Comparison of ENCODE assay signal across 11 mouse cellular contexts in the genomic region with DNA sequence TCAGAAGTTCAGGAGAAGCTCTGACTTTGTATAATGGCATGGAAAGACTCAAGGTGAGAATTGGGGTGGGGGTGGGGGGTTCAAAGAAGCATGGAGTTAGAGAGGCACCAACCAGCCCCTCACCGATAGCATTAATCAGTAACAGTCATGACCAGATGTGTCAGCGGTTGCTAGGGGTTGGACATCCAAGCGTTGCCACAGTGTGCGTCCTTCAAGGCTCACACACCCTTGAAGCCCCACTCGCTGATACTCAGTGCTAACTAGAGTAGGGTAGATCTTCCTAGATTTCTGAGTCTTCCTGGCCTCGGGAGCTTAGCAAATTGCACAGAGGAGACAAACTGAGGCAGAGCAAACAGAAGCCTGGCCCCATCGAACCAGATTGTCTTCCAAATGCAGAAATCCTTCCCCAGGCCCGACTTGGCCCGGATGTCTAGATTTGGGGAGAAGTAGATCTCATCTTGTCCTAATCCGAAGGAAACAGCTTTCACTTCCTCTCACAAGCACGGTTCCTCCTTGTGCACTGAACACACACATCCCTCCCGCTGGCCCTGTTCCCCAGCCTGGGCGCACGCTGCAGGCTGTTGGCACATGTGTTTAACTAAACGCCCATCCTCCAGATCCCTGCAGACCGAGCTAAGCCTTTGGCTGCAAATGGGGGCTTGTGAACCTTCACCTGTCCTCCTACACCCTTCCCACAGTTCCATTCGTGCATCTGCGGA.
DNase-seq lines count a peak whose midpoint lies in the region; ATAC-seq and TF ChIP-seq lines count a peak whose summit lies in the region.
"Had no signal": no experiment of that assay in that cellular context is flagged by ENCODE, and none has a peak within 500 bp of the region (broad histone marks: within the 10 kb centered on the region; RNA-seq: fewer than 3 reads in every experiment).

No protein-coding gene starts in this region.

- TF ChIP-seq CTCF in gastrocnemius, adult 2 months (IDR thresholded peaks at IDR 0.05), result no peak

- no peak overlapping the region for H3K4me3 ChIP-seq in gastrocnemius, adult 2 months
- H3K4me3 ChIP-seq: neural tube, embryonic 12.5 days had no signal

- ATAC-seq in activated CD4-positive, CD25-positive, alpha-beta regulatory T cell, adult 4 months, result no peak

- intact Hi-C loops in gastrocnemius, adult 2 months (cut with DNase I), result no loop called here

- peak; percentile 31 for DNase-seq in gastrocnemius, adult 2 months
- DNase-seq in gastrocnemius, postnatal 4 days (ENCODE audit: low spot score in 2 of 2), result no peak
- peak; percentile 13 for DNase-seq in thymus, postnatal 4 days
- no peak for DNase-seq in thymus, postnatal 36 days
- peak; percentile 60 to 74 for DNase-seq in layer of hippocampus, postnatal 36 days
- DNase-seq in kidney, postnatal 4 days, result no peak
- DNase-seq in urinary bladder, adult 18-20 months (ENCODE audit: low spot score in 2 of 2), result no peak
- DNase-seq: gastrocnemius, postnatal 10 days; kidney, adult 18-20 months had no signal

- no peak overlapping the region for H3K27ac ChIP-seq in gastrocnemius, adult 2 months
- H3K27ac ChIP-seq: neural tube, embryonic 12.5 days had no signal

Comparison
In these comparisons a context has a peak if more than half of its experiments do, and no peak if none do; other contexts are left out.
1. DNase-seq: peak in gastrocnemius, adult 2 months (single experiment), thymus, postnatal 4 days (single experiment) and layer of hippocampus, postnatal 36 days (2 of 2); none in gastrocnemius, postnatal 4 days (0 of 2), thymus, postnatal 36 days (0 of 2), kidney, postnatal 4 days (0 of 2) and urinary bladder, adult 18-20 months (0 of 2).